Mouse (Mus musculus) heart, adult 2 months (tissue): ENCODE data around the gene Tns3. TPM values are rescaled to one million over a fixed set of nuclear protein-coding genes. Genes with fewer than 3 reads are reported as not detected.

Source experiments
- DNase-seq, 2 experiments: peaks; one replicate each; pipeline ENCODE4 v3.0.0; 2021
- H3K27ac ChIP-seq: fragments of 200-600 bp; 2 replicates; pipeline ENCODE4 v1.8.1; 2022
- H3K27me3 ChIP-seq: fragments of 200-500 bp; 2 replicates; pipeline ENCODE4 v1.6.1; 2012; ENCODE audit warnings: mild to moderate bottlenecking, low read length, inconsistent platforms, mixed read lengths; ENCODE audit not compliant: control insufficient read depth, insufficient read depth
- H3K36me3 ChIP-seq: fragments of 200-500 bp; 2 replicates; pipeline ENCODE4 v1.6.1; 2012; ENCODE audit warnings: low read length, inconsistent platforms; ENCODE audit not compliant: control insufficient read depth, insufficient read depth
- H3K4me1 ChIP-seq: fragments of 200-500 bp; 2 replicates; pipeline ENCODE4 v1.6.1; 2011; ENCODE audit warnings: low read length; ENCODE audit not compliant: control insufficient read depth, insufficient read depth
- H3K4me3 ChIP-seq: fragments of 200-600 bp; 2 replicates; pipeline ENCODE4 v1.8.1; 2022
- H3K79me2 ChIP-seq: fragments of 200-500 bp; replicated peaks from 2 replicates; pipeline ENCODE4 v1.6.1; 2012; ENCODE audit warnings: mild to moderate bottlenecking, inconsistent platforms, low read length, moderate library complexity, mixed read lengths; ENCODE audit not compliant: control insufficient read depth, insufficient read depth
- H3K9ac ChIP-seq: fragments of 200-500 bp; 2 replicates; pipeline ENCODE4 v1.6.1; 2012; ENCODE audit warnings: low read depth, mild to moderate bottlenecking, control low read depth, inconsistent platforms, low read length, mixed read lengths
- CTCF ChIP-seq: fragments of 200-600 bp; IDR thresholded peaks from 2 replicates; pipeline ENCODE4 v1.8.1; 2022; ENCODE audit warnings: antibody characterized with exemption, mild to moderate bottlenecking, moderate library complexity
- EP300 ChIP-seq: fragments of 200-500 bp; IDR thresholded peaks from 2 replicates; pipeline ENCODE4 v1.6.1; 2011; ENCODE audit warnings: low read depth, low read length, control low read depth; ENCODE audit not compliant: insufficient read depth
- POLR2A ChIP-seq: fragments of 200-500 bp; IDR thresholded peaks from 2 replicates; pipeline ENCODE4 v1.6.1; 2011; ENCODE audit warnings: mild to moderate bottlenecking, low read depth, low read length, control low read depth; ENCODE audit not compliant: insufficient read depth
- WGBS: fragments of 180-500 bp; shearing (Covaris S2); methylation state at CpG from one replicate; pipeline ENCODE4 v1.1.7; 2018; 5-methylcytosine and 5-hydroxymethylcytosine counted together
- intact Hi-C: fragments of 180-260 bp; cut with DNase I; formaldehyde crosslinking; loops from one replicate; pipeline ENCODE4 v1.15.1; 2025
- polyA plus RNA-seq: library from polyadenylated mRNA; depleted of rRNA; stranded (reverse); fragments of >200 nt; gene quantifications from 2 replicates; pipeline ENCODE4 v1.2.3, GENCODE M21; 2012
- total RNA-seq, 2 experiments: library from RNA; stranded (reverse); gene quantifications; 2 replicates each; pipeline ENCODE4 v1.2.3; 2021

Tns3 gene
- total and polyA plus RNA-seq, 3 experiments: 14.8 to 23.9 (median 23.1) TPM

DNA sequence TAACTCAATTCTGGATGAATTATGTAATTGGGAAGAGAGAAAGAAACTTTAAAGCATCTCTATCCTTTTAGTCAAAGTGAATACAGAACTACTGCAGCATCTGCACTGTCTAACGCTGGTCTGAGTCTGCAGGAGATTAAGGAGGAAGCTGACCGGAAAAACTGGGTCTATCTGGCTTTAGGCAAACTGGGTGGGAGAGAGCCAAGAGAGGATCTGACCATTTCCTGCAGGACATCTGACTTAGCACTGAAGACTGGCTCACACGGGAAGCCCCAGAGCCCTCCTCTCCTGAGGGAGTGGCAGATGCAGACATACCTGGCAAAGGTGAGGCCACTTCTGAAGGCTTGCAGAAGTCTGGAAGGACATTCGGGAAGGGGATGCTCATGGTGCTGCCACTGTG, 213.8 kb downstream of the Tns3 start:
- Histone ChIP-seq H3K9ac (no peak overlapping the region), H3K27ac (no peak overlapping the region; the same call in 1 of the 2 replicates), H3K27me3 (no peaks in the 10 kb centered on the region), H3K4me3 (no peak overlapping the region), H3K79me2 (no peaks in the 10 kb centered on the region), H3K4me1 (no peaks in the 10 kb centered on the region), H3K36me3 (peaks cover 4% of the 10 kb centered on the region; the same call in 1 of the 2 replicates)
- intact Hi-C loops: no loop called here
- no peak for DNase-seq
- TF ChIP-seq EP300: no peak
- TF ChIP-seq POLR2A: no peak
- TF ChIP-seq CTCF: no peak
- 42% methylated on average over 4 of the region's 4 CpGs for WGBS

DNA sequence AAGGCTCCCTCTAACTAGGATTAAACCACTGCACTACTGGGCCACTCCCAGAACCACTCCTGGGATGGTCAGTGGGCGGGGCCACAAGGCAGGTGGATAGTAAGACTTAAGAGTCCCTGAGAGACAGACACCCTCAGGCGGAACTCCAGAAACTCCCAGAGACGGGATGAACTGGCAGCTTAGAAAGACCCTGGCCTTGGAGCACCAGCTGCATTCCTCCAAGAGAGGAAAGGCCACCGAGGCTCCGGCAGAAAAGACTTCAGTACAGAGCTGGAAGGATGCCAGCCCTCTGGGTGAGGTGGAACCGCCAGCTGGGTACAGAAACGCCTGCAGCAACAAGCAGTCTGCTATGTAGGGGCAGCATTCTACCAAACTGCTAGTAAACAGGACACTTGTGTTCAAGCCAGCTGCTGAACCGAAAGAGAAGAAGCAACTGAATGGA, 218.4 kb downstream of the Tns3 start:
- WGBS: 31% methylated on average over 8 of the region's 8 CpGs
- peaks cover 3% of the 10 kb centered on the region for H3K4me1 ChIP-seq
- H3K27me3 ChIP-seq: no peaks in the 10 kb centered on the region
- TF ChIP-seq POLR2A (no peak), CTCF (no peak), EP300 (no peak)
- H3K36me3 ChIP-seq: peaks cover 9% of the 10 kb centered on the region
- H3K79me2 ChIP-seq: no peaks in the 10 kb centered on the region
- peak; percentile 67 for DNase-seq
- H3K4me3 ChIP-seq: no peak overlapping the region
- intact Hi-C loops: no loop called here
- H3K9ac ChIP-seq: no peak overlapping the region
- H3K27ac ChIP-seq: peak overlapping the region; percentile 48

DNA sequence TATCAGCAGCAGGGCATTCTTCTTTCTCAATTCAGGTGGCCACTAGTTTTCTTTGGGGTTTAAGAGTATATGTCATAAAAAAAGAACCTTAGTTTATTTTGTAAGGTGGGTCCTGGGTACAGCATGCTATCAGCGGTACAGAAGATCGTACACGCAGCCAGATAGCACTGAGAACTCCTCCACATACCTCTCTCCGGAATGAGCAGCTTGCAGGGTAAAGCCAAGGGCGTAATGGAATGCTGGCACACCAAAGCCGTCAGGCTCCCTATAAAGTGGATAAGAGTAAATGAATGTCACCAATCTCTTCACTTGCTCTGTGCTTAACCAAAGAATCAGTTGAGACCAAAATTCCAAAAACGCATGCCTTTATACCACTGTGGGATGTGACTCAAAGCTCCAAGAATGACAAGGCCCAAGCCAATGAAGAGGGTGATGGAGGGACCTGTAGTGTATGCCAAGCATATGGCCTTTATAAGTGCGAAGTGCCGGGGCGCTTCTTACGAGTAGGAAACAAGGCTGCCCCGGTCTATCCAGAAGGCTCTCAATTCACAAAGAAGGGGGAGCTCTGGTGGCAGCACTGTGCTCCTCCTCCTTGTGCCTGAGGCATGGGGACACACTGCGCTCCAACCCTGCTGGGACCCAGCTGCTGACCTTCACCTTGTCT, 219.4 kb downstream of the Tns3 start:
- H3K4me1 ChIP-seq: peaks cover 3% of the 10 kb centered on the region
- H3K27me3 ChIP-seq: no peaks in the 10 kb centered on the region
- WGBS: 81% methylated on average over 13 of the region's 13 CpGs
- H3K79me2 ChIP-seq: no peaks in the 10 kb centered on the region
- H3K9ac ChIP-seq: no peak overlapping the region
- TF ChIP-seq EP300 (no peak), POLR2A (no peak), CTCF (no peak)
- no peak overlapping the region for H3K27ac ChIP-seq
- DNase-seq: no peak
- peaks cover 9% of the 10 kb centered on the region for H3K36me3 ChIP-seq
- H3K4me3 ChIP-seq: no peak overlapping the region
- intact Hi-C loops: no loop called here

DNA sequence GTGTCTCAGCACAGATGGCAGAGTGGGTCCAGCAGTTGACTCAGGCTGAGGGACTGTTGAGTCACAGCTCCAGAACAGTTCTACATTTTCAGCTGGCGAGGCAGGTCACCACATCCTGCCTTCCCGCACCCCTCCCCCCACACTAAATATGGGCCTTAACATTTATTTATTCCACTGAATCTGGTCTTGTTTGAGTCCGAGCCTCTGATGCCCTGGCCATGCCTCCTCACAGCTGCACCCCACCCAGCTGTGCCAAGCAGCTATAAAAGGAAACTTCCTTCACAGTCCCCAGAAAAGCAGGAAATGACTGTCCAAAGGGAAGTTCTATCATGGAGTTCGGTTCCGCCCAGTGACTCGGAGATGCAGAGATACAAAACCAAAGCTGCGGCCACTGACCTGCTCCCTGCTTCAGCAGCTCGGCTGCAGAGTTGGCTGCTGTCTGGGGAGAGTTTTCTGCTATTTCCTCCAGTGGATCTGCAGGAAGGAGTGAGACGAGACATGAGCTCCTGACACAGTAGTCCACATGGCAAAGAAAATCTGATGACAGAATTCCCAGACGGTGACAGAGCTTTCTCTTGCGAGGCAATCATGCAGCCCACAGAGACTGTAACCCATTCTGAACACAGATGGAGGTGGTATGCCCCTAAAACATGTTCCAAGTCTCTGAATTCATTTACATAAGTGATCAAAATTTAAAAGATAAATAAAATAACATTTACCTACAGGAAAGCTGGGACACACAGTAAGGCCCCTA, 220.6 kb downstream of the Tns3 start:
- intact Hi-C loops: no loop called here
- TF ChIP-seq CTCF (no peak), POLR2A (no peak), EP300 (no peak)
- peaks cover 3% of the 10 kb centered on the region for H3K4me1 ChIP-seq
- H3K4me3 ChIP-seq: peak overlapping the region; percentile 13; the same call in 1 of the 2 replicates
- peak overlapping the region; percentile 33 for H3K27ac ChIP-seq
- H3K9ac ChIP-seq: no peak overlapping the region
- H3K36me3 ChIP-seq: peaks cover 9% of the 10 kb centered on the region
- no peaks in the 10 kb centered on the region for H3K27me3 ChIP-seq
- H3K79me2 ChIP-seq: no peaks in the 10 kb centered on the region
- peak; percentile 45 to 60 for DNase-seq
- WGBS: 36% methylated on average over 11 of the region's 11 CpGs

DNA sequence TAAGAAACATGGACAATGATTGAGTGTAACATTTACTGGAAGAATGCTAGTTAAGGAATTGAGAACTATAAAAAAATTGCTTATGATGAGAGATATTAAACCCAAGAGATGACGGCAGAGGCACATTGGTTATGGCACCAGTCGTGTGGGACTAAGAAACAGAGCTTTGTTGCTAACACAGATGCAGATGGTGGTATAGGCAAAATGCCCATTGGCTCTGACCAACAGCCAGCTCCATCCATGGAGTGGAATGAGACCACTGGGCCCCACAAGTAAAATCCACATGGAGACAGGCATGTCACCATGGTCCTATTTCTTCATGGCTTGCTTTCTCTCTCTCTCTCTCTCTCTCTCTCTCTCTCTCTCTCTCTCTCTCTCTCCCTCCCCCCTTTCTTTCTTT, 223.6 kb downstream of the Tns3 start:
- WGBS: 90% methylated on average over 2 of the region's 2 CpGs

DNA sequence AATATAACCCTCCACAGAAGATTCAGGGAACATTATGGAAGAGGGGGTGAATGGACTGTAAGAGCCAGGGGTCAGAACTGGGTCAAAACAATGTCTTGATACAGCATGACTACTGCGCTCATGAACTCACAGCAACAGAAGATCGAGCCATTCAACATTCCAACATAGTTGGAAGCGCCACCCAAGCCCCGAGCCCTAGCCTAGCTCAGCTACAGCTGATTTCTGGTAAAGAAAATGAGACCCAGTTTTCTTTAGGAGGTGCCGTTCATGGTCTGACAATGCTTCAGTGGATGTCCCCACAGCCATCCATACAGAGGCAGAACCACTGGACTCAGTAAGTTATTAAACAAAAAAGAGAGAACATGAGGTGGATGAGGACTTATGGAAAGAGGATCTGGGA, 224.1 kb downstream of the Tns3 start:
- no peak for TF ChIP-seq CTCF
- no peak for TF ChIP-seq POLR2A
- no peak for TF ChIP-seq EP300
- no peaks in the 10 kb centered on the region for H3K27me3 ChIP-seq
- H3K9ac ChIP-seq: no peak overlapping the region
- no peak overlapping the region for H3K27ac ChIP-seq
- no peak overlapping the region for H3K4me3 ChIP-seq
- peaks cover 3% of the 10 kb centered on the region for H3K4me1 ChIP-seq
- intact Hi-C loops: no loop called here
- WGBS: 95% methylated on average over 5 of the region's 5 CpGs
- DNase-seq: peak in 1 of 2 experiments; percentile 4
- H3K79me2 ChIP-seq: no peaks in the 10 kb centered on the region
- H3K36me3 ChIP-seq: peaks cover 3% of the 10 kb centered on the region

More for the DNA sequence above, 223.6 kb downstream of the Tns3 start:
- Histone ChIP-seq H3K79me2 (no peaks in the 10 kb centered on the region), H3K36me3 (peaks cover 6% of the 10 kb centered on the region), H3K9ac (no peak overlapping the region), H3K27me3 (no peaks in the 10 kb centered on the region), H3K4me1 (peaks cover 3% of the 10 kb centered on the region), H3K27ac (no peak overlapping the region), H3K4me3 (no peak overlapping the region)
- DNase-seq: peak in 1 of 2 experiments; percentile 7
- intact Hi-C loops: no loop called here
- TF ChIP-seq EP300 (no peak), POLR2A (no peak), CTCF (no peak)
